Mouse (Mus musculus): Measurements from ENCODE around the gene Nsmce3.

Nsmce3 gene

GRCm38 (mm10) chr7:64872743-64873241, at the start of gene Nsmce3:
Gene Nsmce3 (minus strand): TSS chr7:64872997.
- peak; percentile 97 to 98 for DNase-seq

GRCm38 (mm10) chr7:64921189-64921588, 48.4 kb upstream of the Nsmce3 start:
- no peak for DNase-seq

GRCm38 (mm10) chr7:64920735-64921134, 47.9 kb upstream of the Nsmce3 start:
- DNase-seq: no peak

- DNase-seq: no peak
Observed at GRCm38 (mm10) chr7:64916654-64917053, 43.9 kb upstream of the Nsmce3 start.

- DNase-seq: no peak
Observed at GRCm38 (mm10) chr7:64915121-64915520, 42.3 kb upstream of the Nsmce3 start.

- no peak for DNase-seq
Observed at GRCm38 (mm10) chr7:64911945-64912344, 39.1 kb upstream of the Nsmce3 start.

GRCm38 (mm10) chr7:64910208-64910607, 37.4 kb upstream of the Nsmce3 start:
- DNase-seq: no peak

GRCm38 (mm10) chr7:64906955-64907354, 34.2 kb upstream of the Nsmce3 start:
- no peak for DNase-seq

- no peak for DNase-seq
Observed at GRCm38 (mm10) chr7:64905506-64905905, 32.7 kb upstream of the Nsmce3 start.

GRCm38 (mm10) chr7:64900249-64900648, 27.5 kb upstream of the Nsmce3 start:
- no peak for DNase-seq

- no peak for DNase-seq
Observed at GRCm38 (mm10) chr7:64896587-64896986, 23.8 kb upstream of the Nsmce3 start.

GRCm38 (mm10) chr7:64895685-64896101, 22.9 kb upstream of the Nsmce3 start:
- DNase-seq: no peak

GRCm38 (mm10) chr7:64891139-64891538, 18.3 kb upstream of the Nsmce3 start:
- DNase-seq: no peak

- no peak for DNase-seq
Observed at GRCm38 (mm10) chr7:64889919-64890318, 17.1 kb upstream of the Nsmce3 start.

- DNase-seq: no peak
Observed at GRCm38 (mm10) chr7:64884187-64884862, 11.5 kb upstream of the Nsmce3 start.

- no peak for DNase-seq
Observed at GRCm38 (mm10) chr7:64882243-64882642, 9.4 kb upstream of the Nsmce3 start.

- no peak for DNase-seq
Observed at GRCm38 (mm10) chr7:64881387-64881786, 8.6 kb upstream of the Nsmce3 start.

GRCm38 (mm10) chr7:64880415-64880814, 7.6 kb upstream of the Nsmce3 start:
- no peak for DNase-seq

- DNase-seq: no peak
Observed at GRCm38 (mm10) chr7:64874941-64875340, 2.1 kb upstream of the Nsmce3 start.

GRCm38 (mm10) chr7:64873266-64873665, 469 bp upstream of the Nsmce3 start:
- DNase-seq: no peak

GRCm38 (mm10) chr7:64871987-64872742, 632 bp downstream of the Nsmce3 start:
- DNase-seq: no peak

GRCm38 (mm10) chr7:64869549-64870065, 3.2 kb downstream of the Nsmce3 start:
- no peak for DNase-seq

- no peak for DNase-seq
Observed at GRCm38 (mm10) chr7:64863538-64863937, 9.3 kb downstream of the Nsmce3 start.

GRCm38 (mm10) chr7:64862978-64863377, 9.8 kb downstream of the Nsmce3 start:
- DNase-seq: no peak
